Mouse (Mus musculus): ENCODE measurements around the gene Tpm1. TPM values are rescaled to one million over a fixed set of nuclear protein-coding genes. Genes with fewer than 3 reads are reported as not detected.

Tpm1 gene
- polyA plus RNA-seq, 1 experiment from 2014 or later, result 139 TPM

- H3K27me3 ChIP-seq (ENCODE audit: control insufficient read depth, insufficient read depth, low read length), result no peaks in the 10 kb centered on the region
- H3K4me3 ChIP-seq (ENCODE audit: low read depth, low read length), result no peak overlapping the region
- no peaks in the 10 kb centered on the region for H3K4me1 ChIP-seq (ENCODE audit: control insufficient read depth, insufficient read depth, low read length)
- H3K27ac ChIP-seq (ENCODE audit: low read depth, low read length), result no peak overlapping the region
- no peak overlapping the region for H3K9ac ChIP-seq (replicated peaks; ENCODE audit: low read depth, low read length)
- no peaks in the 10 kb centered on the region for H3K36me3 ChIP-seq (ENCODE audit: control insufficient read depth, insufficient read depth, low read length)
- ATAC-seq (ENCODE audit: low read depth), result no peak
- WGBS, result 48% methylated on average over 8 of the region's 8 CpGs
- H3K4me2 ChIP-seq (ENCODE audit: low read depth, low read length), result no peak overlapping the region
- H3K9me3 ChIP-seq (ENCODE audit: control insufficient read depth, low read length), result no peaks in the 10 kb centered on the region
Observed at GRCm38 (mm10) chr9:67077658-67078319, 28.6 kb upstream of the Tpm1 start.

- ATAC-seq (ENCODE audit: low read depth), result no peak
- H3K4me1 ChIP-seq (ENCODE audit: control insufficient read depth, insufficient read depth, low read length), result no peaks in the 10 kb centered on the region
- H3K9me3 ChIP-seq (ENCODE audit: control insufficient read depth, low read length), result no peaks in the 10 kb centered on the region
- no peak overlapping the region for H3K4me2 ChIP-seq (ENCODE audit: low read depth, low read length)
- H3K4me3 ChIP-seq (ENCODE audit: low read depth, low read length), result no peak overlapping the region
- no peak overlapping the region for H3K9ac ChIP-seq (replicated peaks; ENCODE audit: low read depth, low read length)
- H3K36me3 ChIP-seq (ENCODE audit: control insufficient read depth, insufficient read depth, low read length), result no peaks in the 10 kb centered on the region
- WGBS, result 77% methylated on average over 7 of the region's 7 CpGs
- H3K27ac ChIP-seq (ENCODE audit: low read depth, low read length), result no peak overlapping the region
- H3K27me3 ChIP-seq (ENCODE audit: control insufficient read depth, insufficient read depth, low read length), result no peaks in the 10 kb centered on the region
Observed at GRCm38 (mm10) chr9:67077266-67077657, 28.1 kb upstream of the Tpm1 start.

DNA sequence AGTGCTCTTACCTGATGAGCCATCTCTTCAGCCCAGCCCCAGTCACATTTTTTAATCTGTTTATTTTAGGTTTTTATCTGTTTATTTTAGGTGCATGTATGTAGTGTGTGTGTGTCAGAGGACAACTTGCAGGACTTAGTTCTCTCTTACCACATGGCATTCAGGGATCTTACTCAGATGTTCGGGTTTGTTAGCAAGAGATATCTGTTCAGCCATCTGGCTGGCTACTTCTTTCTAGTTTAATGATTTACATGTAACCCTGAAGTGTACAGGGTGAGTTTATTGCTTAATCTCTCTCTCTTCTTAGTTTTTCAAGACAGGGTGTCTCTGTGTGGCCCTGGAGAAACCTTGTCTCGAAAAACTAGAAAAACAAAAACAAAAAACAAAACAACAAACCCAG, 23.0 kb upstream of the Tpm1 start:
- Histone ChIP-seq H3K27me3 (ENCODE audit: control insufficient read depth, insufficient read depth, low read length) (no peaks in the 10 kb centered on the region), H3K27ac (ENCODE audit: low read depth, low read length) (no peak overlapping the region), H3K4me2 (ENCODE audit: low read depth, low read length) (no peak overlapping the region), H3K4me3 (ENCODE audit: low read depth, low read length) (no peak overlapping the region), H3K4me1 (ENCODE audit: control insufficient read depth, insufficient read depth, low read length) (no peaks in the 10 kb centered on the region), H3K9ac (replicated peaks; ENCODE audit: low read depth, low read length) (no peak overlapping the region), H3K9me3 (ENCODE audit: control insufficient read depth, low read length) (no peaks in the 10 kb centered on the region), H3K36me3 (ENCODE audit: control insufficient read depth, insufficient read depth, low read length) (no peaks in the 10 kb centered on the region)
- 69% methylated on average over 2 of the region's 2 CpGs for WGBS
- ATAC-seq (ENCODE audit: low read depth), result no peak

DNA sequence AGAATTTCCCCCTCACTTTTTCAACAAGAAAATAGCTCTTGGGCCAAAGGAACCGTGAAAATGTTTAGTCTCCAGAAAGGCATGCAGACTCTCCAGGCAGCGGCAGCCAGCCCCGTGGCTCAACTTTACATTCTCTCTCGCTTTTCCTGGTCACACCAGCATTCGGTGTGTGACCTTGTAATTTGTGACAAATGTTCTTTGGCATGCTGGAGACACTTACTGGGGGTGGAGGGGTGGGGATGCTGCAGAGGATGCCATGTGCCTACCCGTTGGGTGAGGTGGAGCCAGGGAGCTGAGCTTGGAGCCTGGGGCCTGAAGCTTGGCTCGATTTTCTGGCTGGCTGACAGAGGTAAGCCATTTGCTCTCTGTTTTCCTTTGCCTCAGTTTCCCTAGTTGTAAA, 22.4 kb upstream of the Tpm1 start:
- no peaks in the 10 kb centered on the region for H3K9me3 ChIP-seq (ENCODE audit: control insufficient read depth, low read length)
- WGBS, result 55% methylated on average over 7 of the region's 7 CpGs
- H3K27ac ChIP-seq (ENCODE audit: low read depth, low read length), result no peak overlapping the region
- ATAC-seq (ENCODE audit: low read depth), result no peak
- no peaks in the 10 kb centered on the region for H3K36me3 ChIP-seq (ENCODE audit: control insufficient read depth, insufficient read depth, low read length)
- no peak overlapping the region for H3K4me2 ChIP-seq (ENCODE audit: low read depth, low read length)
- H3K9ac ChIP-seq (replicated peaks; ENCODE audit: low read depth, low read length), result no peak overlapping the region
- no peaks in the 10 kb centered on the region for H3K27me3 ChIP-seq (ENCODE audit: control insufficient read depth, insufficient read depth, low read length)
- no peak overlapping the region for H3K4me3 ChIP-seq (ENCODE audit: low read depth, low read length)
- no peaks in the 10 kb centered on the region for H3K4me1 ChIP-seq (ENCODE audit: control insufficient read depth, insufficient read depth, low read length)

GRCm38 (mm10) chr9:67071103-67071502, 21.9 kb upstream of the Tpm1 start:
- WGBS, result 54% methylated on average over 6 of the region's 6 CpGs
- Histone ChIP-seq H3K4me2 (ENCODE audit: low read depth, low read length) (no peak overlapping the region), H3K27ac (ENCODE audit: low read depth, low read length) (no peak overlapping the region), H3K9ac (replicated peaks; ENCODE audit: low read depth, low read length) (no peak overlapping the region), H3K36me3 (ENCODE audit: control insufficient read depth, insufficient read depth, low read length) (no peaks in the 10 kb centered on the region), H3K27me3 (ENCODE audit: control insufficient read depth, insufficient read depth, low read length) (no peaks in the 10 kb centered on the region), H3K4me1 (ENCODE audit: control insufficient read depth, insufficient read depth, low read length) (no peaks in the 10 kb centered on the region), H3K9me3 (ENCODE audit: control insufficient read depth, low read length) (no peaks in the 10 kb centered on the region), H3K4me3 (ENCODE audit: low read depth, low read length) (no peak overlapping the region)
- ATAC-seq (ENCODE audit: low read depth), result no peak

DNA sequence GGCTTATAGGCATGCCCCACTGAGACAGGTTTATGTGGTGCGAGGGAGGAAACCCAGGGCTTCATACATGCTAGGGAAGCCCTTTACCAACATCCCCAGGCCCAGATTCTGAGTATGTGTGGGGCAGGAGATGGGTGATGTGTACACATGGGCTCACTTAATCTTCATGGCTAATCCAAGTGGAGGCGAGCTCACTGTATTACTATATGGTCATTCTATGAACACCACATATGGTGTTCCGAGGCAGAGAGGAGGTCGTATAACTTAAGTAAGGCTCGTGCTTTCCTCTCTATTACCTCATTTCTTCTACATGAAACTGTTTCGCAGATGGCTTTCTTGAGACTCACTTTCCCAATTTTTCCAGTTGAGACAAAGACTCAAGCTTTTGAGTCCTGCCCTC, 17.4 kb upstream of the Tpm1 start:
- H3K4me2 ChIP-seq (ENCODE audit: low read depth, low read length), result no peak overlapping the region
- no peak overlapping the region for H3K4me3 ChIP-seq (ENCODE audit: low read depth, low read length)
- H3K27me3 ChIP-seq (ENCODE audit: control insufficient read depth, insufficient read depth, low read length), result no peaks in the 10 kb centered on the region
- H3K36me3 ChIP-seq (ENCODE audit: control insufficient read depth, insufficient read depth, low read length), result no peaks in the 10 kb centered on the region
- H3K4me1 ChIP-seq (ENCODE audit: control insufficient read depth, insufficient read depth, low read length), result no peaks in the 10 kb centered on the region
- H3K9me3 ChIP-seq (ENCODE audit: control insufficient read depth, low read length), result no peaks in the 10 kb centered on the region
- ATAC-seq (ENCODE audit: low read depth), result no peak
- H3K27ac ChIP-seq (ENCODE audit: low read depth, low read length), result no peak overlapping the region
- H3K9ac ChIP-seq (replicated peaks; ENCODE audit: low read depth, low read length), result no peak overlapping the region
- WGBS, result 94% methylated on average over 6 of the region's 6 CpGs

DNA sequence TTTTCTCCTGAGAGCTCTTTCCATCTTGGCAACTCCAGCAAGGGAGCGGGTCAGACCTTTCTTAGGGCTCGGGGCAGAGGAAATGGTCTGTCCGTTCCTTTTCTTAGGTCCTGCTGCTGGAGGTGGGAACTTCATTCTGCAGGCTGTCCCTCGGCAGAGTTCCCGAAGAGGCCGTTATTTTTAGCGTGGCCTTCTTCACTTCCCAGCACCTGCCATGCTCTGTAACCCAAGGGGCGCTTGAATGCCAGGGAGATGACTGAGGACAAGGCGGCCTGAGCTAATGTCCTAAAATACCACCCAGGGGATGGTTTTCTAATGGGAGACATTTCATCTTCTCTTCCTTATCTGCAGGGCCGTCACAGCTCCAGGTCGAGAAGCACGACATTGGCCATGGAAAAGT, 10.5 kb upstream of the Tpm1 start:
- 78% methylated on average over 12 of the region's 12 CpGs for WGBS
- no peak overlapping the region for H3K4me3 ChIP-seq (ENCODE audit: low read depth, low read length)
- no peaks in the 10 kb centered on the region for H3K4me1 ChIP-seq (ENCODE audit: control insufficient read depth, insufficient read depth, low read length)
- H3K27ac ChIP-seq (ENCODE audit: low read depth, low read length), result no peak overlapping the region
- H3K4me2 ChIP-seq (ENCODE audit: low read depth, low read length), result no peak overlapping the region
- ATAC-seq (ENCODE audit: low read depth), result no peak
- no peaks in the 10 kb centered on the region for H3K36me3 ChIP-seq (ENCODE audit: control insufficient read depth, insufficient read depth, low read length)
- no peaks in the 10 kb centered on the region for H3K27me3 ChIP-seq (ENCODE audit: control insufficient read depth, insufficient read depth, low read length)
- H3K9me3 ChIP-seq (ENCODE audit: control insufficient read depth, low read length), result no peaks in the 10 kb centered on the region
- no peak overlapping the region for H3K9ac ChIP-seq (replicated peaks; ENCODE audit: low read depth, low read length)

GRCm38 (mm10) chr9:67058366-67058765, 9.2 kb upstream of the Tpm1 start:
- Histone ChIP-seq H3K27ac (ENCODE audit: low read depth, low read length) (no peak overlapping the region), H3K9me3 (ENCODE audit: control insufficient read depth, low read length) (no peaks in the 10 kb centered on the region), H3K4me3 (ENCODE audit: low read depth, low read length) (no peak overlapping the region), H3K36me3 (ENCODE audit: control insufficient read depth, insufficient read depth, low read length) (no peaks in the 10 kb centered on the region), H3K4me2 (ENCODE audit: low read depth, low read length) (no peak overlapping the region), H3K27me3 (ENCODE audit: control insufficient read depth, insufficient read depth, low read length) (no peaks in the 10 kb centered on the region), H3K4me1 (ENCODE audit: control insufficient read depth, insufficient read depth, low read length) (no peaks in the 10 kb centered on the region), H3K9ac (replicated peaks; ENCODE audit: low read depth, low read length) (no peak overlapping the region)
- WGBS, result 84% methylated on average over 6 of the region's 6 CpGs
- no peak for ATAC-seq (ENCODE audit: low read depth)

GRCm38 (mm10) chr9:67050736-67051337, 1.6 kb upstream of the Tpm1 start:
- WGBS, result 85% methylated on average over 6 of the region's 6 CpGs
- no peaks in the 10 kb centered on the region for H3K36me3 ChIP-seq (ENCODE audit: control insufficient read depth, insufficient read depth, low read length)
- H3K27ac ChIP-seq (ENCODE audit: low read depth, low read length), result no peak overlapping the region
- H3K27me3 ChIP-seq (ENCODE audit: control insufficient read depth, insufficient read depth, low read length), result peaks cover 18% of the 10 kb centered on the region
- ATAC-seq (ENCODE audit: low read depth), result no peak
- H3K4me2 ChIP-seq (ENCODE audit: low read depth, low read length), result no peak overlapping the region
- peaks cover 10% of the 10 kb centered on the region; the same call in 1 of the 2 replicates for H3K4me1 ChIP-seq (ENCODE audit: control insufficient read depth, insufficient read depth, low read length)
- no peak overlapping the region for H3K9ac ChIP-seq (replicated peaks; ENCODE audit: low read depth, low read length)
- no peaks in the 10 kb centered on the region for H3K9me3 ChIP-seq (ENCODE audit: control insufficient read depth, low read length)
- no peak overlapping the region for H3K4me3 ChIP-seq (ENCODE audit: low read depth, low read length)
